Mouse (Mus musculus) lung, embryonic 15.5 days (tissue): ENCODE data around the gene Atp11a. TPM values are rescaled to one million over a fixed set of nuclear protein-coding genes. Genes with fewer than 3 reads are reported as not detected.

ENCODE experiments used
- ATAC-seq: fragments of 200-750 bp; cut with Nextera tagmentation; 2 replicates; pipeline ENCODE4 v1.8.0; 2017; ENCODE audit warnings: moderate number of reproducible peaks, borderline replicate concordance; ENCODE audit not compliant: low FRiP score, low TSS enrichment; ENCODE audit errors: extremely low read depth
- H3K27ac ChIP-seq: fragments of 300-500 bp; sonication (generic); 2 replicates; pipeline ENCODE4 v1.5.1; 2015; ENCODE audit warnings: moderate library complexity, mild to moderate bottlenecking, inconsistent platforms
- H3K27me3 ChIP-seq: fragments of 300-500 bp; sonication (generic); 2 replicates; pipeline ENCODE4 v1.6.1; 2015; ENCODE audit warnings: inconsistent platforms
- H3K36me3 ChIP-seq: fragments of 300-500 bp; sonication (generic); 2 replicates; pipeline ENCODE4 v1.6.1; 2015; ENCODE audit warnings: inconsistent platforms
- H3K4me1 ChIP-seq: fragments of 300-500 bp; sonication (generic); 2 replicates; pipeline ENCODE4 v1.6.1; 2015; ENCODE audit warnings: inconsistent platforms
- H3K4me2 ChIP-seq: fragments of 300-500 bp; sonication (generic); 2 replicates; pipeline ENCODE4 v1.6.1; 2015; ENCODE audit warnings: inconsistent platforms, mild to moderate bottlenecking, moderate library complexity
- H3K4me3 ChIP-seq: fragments of 300-500 bp; sonication (generic); 2 replicates; pipeline ENCODE4 v1.5.1; 2015; ENCODE audit warnings: mild to moderate bottlenecking, inconsistent platforms
- H3K9ac ChIP-seq: fragments of 300-500 bp; sonication (generic); 2 replicates; pipeline ENCODE4 v1.6.1; 2015; ENCODE audit warnings: inconsistent platforms
- H3K9me3 ChIP-seq: fragments of 300-500 bp; sonication (generic); 2 replicates; pipeline ENCODE4 v1.6.1; 2016; ENCODE audit warnings: inconsistent platforms
- WGBS: fragments of 180-500 bp; shearing (Covaris S2); methylation state at CpG from one replicate; pipeline ENCODE4 v1.1.7; 2015; 5-methylcytosine and 5-hydroxymethylcytosine counted together
- polyA plus RNA-seq: library from polyadenylated mRNA; unstranded; fragments of >200 nt; fragmentation: Nextera tagmentation; extraction: Ambion mirVana; gene quantifications from 2 replicates; pipeline ENCODE4 v1.2.1, GENCODE M21; 2015

Gene Atp11a
- polyA plus RNA-seq, 1 experiment from 2014 or later: 21.8 TPM

- Histone ChIP-seq H3K9me3 (no peaks in the 10 kb centered on the region), H3K27ac (peak overlapping the region; percentile 27), H3K4me1 (peaks cover 12% of the 10 kb centered on the region; the same call in 1 of the 2 replicates), H3K9ac (no peak overlapping the region), H3K27me3 (no peaks in the 10 kb centered on the region), H3K4me2 (no peak overlapping the region), H3K4me3 (no peak overlapping the region), H3K36me3 (peaks cover 49% of the 10 kb centered on the region)
- ATAC-seq: no peak
- WGBS: 46% methylated on average over 6 of the region's 6 CpGs
Measured at GRCm38 (mm10) chr8:12825236-12825635, 68.4 kb downstream of the Atp11a start.

- peaks cover 12% of the 10 kb centered on the region; the same call in 1 of the 2 replicates for H3K4me1 ChIP-seq
- no peaks in the 10 kb centered on the region for H3K27me3 ChIP-seq
- no peak for ATAC-seq
- peak overlapping the region; percentile 27; the same call in 1 of the 2 replicates for H3K27ac ChIP-seq
- H3K4me3 ChIP-seq: no peak overlapping the region
- H3K9ac ChIP-seq: no peak overlapping the region
- H3K9me3 ChIP-seq: no peaks in the 10 kb centered on the region
- H3K4me2 ChIP-seq: no peak overlapping the region
- WGBS: 65% methylated on average over 8 of the region's 8 CpGs
- H3K36me3 ChIP-seq: peaks cover 47% of the 10 kb centered on the region
Measured at GRCm38 (mm10) chr8:12825686-12826237, 68.9 kb downstream of the Atp11a start.

- no peak overlapping the region for H3K27ac ChIP-seq
- no peaks in the 10 kb centered on the region for H3K9me3 ChIP-seq
- no peak overlapping the region for H3K4me3 ChIP-seq
- H3K4me1 ChIP-seq: peaks cover 12% of the 10 kb centered on the region; the same call in 1 of the 2 replicates
- WGBS: 87% methylated on average over 9 of the region's 9 CpGs
- H3K9ac ChIP-seq: no peak overlapping the region
- H3K4me2 ChIP-seq: no peak overlapping the region
- peaks cover 56% of the 10 kb centered on the region for H3K36me3 ChIP-seq
- no peak for ATAC-seq
- no peaks in the 10 kb centered on the region for H3K27me3 ChIP-seq
Measured at GRCm38 (mm10) chr8:12827124-12827523, 70.3 kb downstream of the Atp11a start.

GRCm38 (mm10) chr8:12828298-12828697 lies 71.5 kb downstream of the Atp11a start:
- Histone ChIP-seq H3K36me3 (peaks cover 53% of the 10 kb centered on the region), H3K4me2 (no peak overlapping the region), H3K9ac (no peak overlapping the region), H3K27me3 (no peaks in the 10 kb centered on the region), H3K4me1 (peaks cover 12% of the 10 kb centered on the region; the same call in 1 of the 2 replicates), H3K9me3 (no peaks in the 10 kb centered on the region), H3K27ac (no peak overlapping the region), H3K4me3 (no peak overlapping the region)
- ATAC-seq: no peak
- WGBS: 70% methylated on average over 6 of the region's 6 CpGs

GRCm38 (mm10) chr8:12829381-12829780 lies 72.6 kb downstream of the Atp11a start:
- H3K4me1 ChIP-seq: peaks cover 12% of the 10 kb centered on the region; the same call in 1 of the 2 replicates
- H3K4me3 ChIP-seq: no peak overlapping the region
- no peak overlapping the region for H3K27ac ChIP-seq
- ATAC-seq: no peak
- no peaks in the 10 kb centered on the region for H3K27me3 ChIP-seq
- H3K9ac ChIP-seq: no peak overlapping the region
- 47% methylated on average over 1 of the region's 1 CpGs for WGBS
- peaks cover 55% of the 10 kb centered on the region for H3K36me3 ChIP-seq
- no peak overlapping the region for H3K4me2 ChIP-seq
- H3K9me3 ChIP-seq: no peaks in the 10 kb centered on the region

GRCm38 (mm10) chr8:12831659-12832589 lies 75.1 kb downstream of the Atp11a start:
- 87% methylated on average over 7 of the region's 7 CpGs for WGBS
- Histone ChIP-seq H3K4me3 (no peak overlapping the region), H3K4me1 (no peaks in the 10 kb centered on the region), H3K27ac (no peak overlapping the region), H3K9ac (no peak overlapping the region), H3K36me3 (peaks cover 57% of the 10 kb centered on the region), H3K9me3 (no peaks in the 10 kb centered on the region), H3K4me2 (no peak overlapping the region), H3K27me3 (no peaks in the 10 kb centered on the region)
- ATAC-seq: no peak

- no peaks in the 10 kb centered on the region for H3K27me3 ChIP-seq
- peaks cover 53% of the 10 kb centered on the region for H3K36me3 ChIP-seq
- WGBS: 93% methylated on average over 5 of the region's 5 CpGs
- ATAC-seq: no peak
- H3K27ac ChIP-seq: no peak overlapping the region
- H3K4me3 ChIP-seq: no peak overlapping the region
- no peak overlapping the region for H3K9ac ChIP-seq
- H3K9me3 ChIP-seq: no peaks in the 10 kb centered on the region
- no peak overlapping the region for H3K4me2 ChIP-seq
- no peaks in the 10 kb centered on the region for H3K4me1 ChIP-seq
Measured at GRCm38 (mm10) chr8:12833616-12834015, 76.8 kb downstream of the Atp11a start.

- Histone ChIP-seq H3K4me1 (no peaks in the 10 kb centered on the region), H3K9me3 (no peaks in the 10 kb centered on the region), H3K4me3 (no peak overlapping the region), H3K9ac (no peak overlapping the region), H3K27ac (no peak overlapping the region), H3K4me2 (no peak overlapping the region), H3K27me3 (no peaks in the 10 kb centered on the region), H3K36me3 (peaks cover 42% of the 10 kb centered on the region; the same call in 1 of the 2 replicates)
- 78% methylated on average over 7 of the region's 7 CpGs for WGBS
- no peak for ATAC-seq
Measured at GRCm38 (mm10) chr8:12840834-12841233, 84.0 kb downstream of the Atp11a start.

GRCm38 (mm10) chr8:12842342-12842995 lies 85.7 kb downstream of the Atp11a start:
- no peaks in the 10 kb centered on the region for H3K9me3 ChIP-seq
- H3K4me2 ChIP-seq: no peak overlapping the region
- 87% methylated on average over 11 of the region's 11 CpGs for WGBS
- no peak for ATAC-seq
- H3K4me3 ChIP-seq: no peak overlapping the region
- peaks cover 48% of the 10 kb centered on the region; the same call in 1 of the 2 replicates for H3K36me3 ChIP-seq
- no peak overlapping the region for H3K9ac ChIP-seq
- no peaks in the 10 kb centered on the region for H3K27me3 ChIP-seq
- H3K27ac ChIP-seq: no peak overlapping the region
- H3K4me1 ChIP-seq: no peaks in the 10 kb centered on the region

- Histone ChIP-seq H3K4me2 (no peak overlapping the region), H3K9me3 (no peaks in the 10 kb centered on the region), H3K4me3 (no peak overlapping the region), H3K27ac (no peak overlapping the region), H3K27me3 (no peaks in the 10 kb centered on the region), H3K9ac (no peak overlapping the region), H3K36me3 (peaks cover 55% of the 10 kb centered on the region; the same call in 1 of the 2 replicates), H3K4me1 (no peaks in the 10 kb centered on the region)
- 88% methylated on average over 16 of the region's 16 CpGs for WGBS
- ATAC-seq: no peak
Measured at GRCm38 (mm10) chr8:12844347-12844950, 87.6 kb downstream of the Atp11a start.

- no peak overlapping the region for H3K4me2 ChIP-seq
- no peaks in the 10 kb centered on the region for H3K4me1 ChIP-seq
- 87% methylated on average over 6 of the region's 6 CpGs for WGBS
- no peak for ATAC-seq
- H3K27me3 ChIP-seq: no peaks in the 10 kb centered on the region
- H3K4me3 ChIP-seq: no peak overlapping the region
- peaks cover 65% of the 10 kb centered on the region for H3K36me3 ChIP-seq
- no peak overlapping the region for H3K27ac ChIP-seq
- H3K9ac ChIP-seq: no peak overlapping the region
- H3K9me3 ChIP-seq: no peaks in the 10 kb centered on the region
Measured at GRCm38 (mm10) chr8:12846447-12846846, 89.6 kb downstream of the Atp11a start.
